Mouse (Mus musculus) heart, adult 2 months (tissue): ENCODE data around the gene Nfatc2ip. TPM values are rescaled to one million over a fixed set of nuclear protein-coding genes. Genes with fewer than 3 reads are reported as not detected.

ENCODE experiments used
- DNase-seq, 2 experiments: peaks; one replicate each; pipeline ENCODE4 v3.0.0; 2021
- H3K27ac ChIP-seq: fragments of 200-600 bp; 2 replicates; pipeline ENCODE4 v1.8.1; 2022
- H3K27me3 ChIP-seq: fragments of 200-500 bp; 2 replicates; pipeline ENCODE4 v1.6.1; 2012; ENCODE audit warnings: mild to moderate bottlenecking, low read length, inconsistent platforms, mixed read lengths; ENCODE audit not compliant: control insufficient read depth, insufficient read depth
- H3K36me3 ChIP-seq: fragments of 200-500 bp; 2 replicates; pipeline ENCODE4 v1.6.1; 2012; ENCODE audit warnings: low read length, inconsistent platforms; ENCODE audit not compliant: control insufficient read depth, insufficient read depth
- H3K4me1 ChIP-seq: fragments of 200-500 bp; 2 replicates; pipeline ENCODE4 v1.6.1; 2011; ENCODE audit warnings: low read length; ENCODE audit not compliant: control insufficient read depth, insufficient read depth
- H3K4me3 ChIP-seq: fragments of 200-600 bp; 2 replicates; pipeline ENCODE4 v1.8.1; 2022
- H3K79me2 ChIP-seq: fragments of 200-500 bp; replicated peaks from 2 replicates; pipeline ENCODE4 v1.6.1; 2012; ENCODE audit warnings: mild to moderate bottlenecking, inconsistent platforms, low read length, moderate library complexity, mixed read lengths; ENCODE audit not compliant: control insufficient read depth, insufficient read depth
- H3K9ac ChIP-seq: fragments of 200-500 bp; 2 replicates; pipeline ENCODE4 v1.6.1; 2012; ENCODE audit warnings: low read depth, mild to moderate bottlenecking, control low read depth, inconsistent platforms, low read length, mixed read lengths
- CTCF ChIP-seq: fragments of 200-600 bp; IDR thresholded peaks from 2 replicates; pipeline ENCODE4 v1.8.1; 2022; ENCODE audit warnings: antibody characterized with exemption, mild to moderate bottlenecking, moderate library complexity
- EP300 ChIP-seq: fragments of 200-500 bp; IDR thresholded peaks from 2 replicates; pipeline ENCODE4 v1.6.1; 2011; ENCODE audit warnings: low read depth, low read length, control low read depth; ENCODE audit not compliant: insufficient read depth
- POLR2A ChIP-seq: fragments of 200-500 bp; IDR thresholded peaks from 2 replicates; pipeline ENCODE4 v1.6.1; 2011; ENCODE audit warnings: mild to moderate bottlenecking, low read depth, low read length, control low read depth; ENCODE audit not compliant: insufficient read depth
- WGBS: fragments of 180-500 bp; shearing (Covaris S2); methylation state at CpG from one replicate; pipeline ENCODE4 v1.1.7; 2018; 5-methylcytosine and 5-hydroxymethylcytosine counted together
- intact Hi-C: fragments of 180-260 bp; cut with DNase I; formaldehyde crosslinking; loops from one replicate; pipeline ENCODE4 v1.15.1; 2025
- polyA plus RNA-seq: library from polyadenylated mRNA; depleted of rRNA; stranded (reverse); fragments of >200 nt; gene quantifications from 2 replicates; pipeline ENCODE4 v1.2.3, GENCODE M21; 2012
- total RNA-seq, 2 experiments: library from RNA; stranded (reverse); gene quantifications; 2 replicates each; pipeline ENCODE4 v1.2.3; 2021

The Nfatc2ip gene
- total and polyA plus RNA-seq, 3 experiments = 3.0 to 4.9 (median 4.0) TPM

- no peaks in the 10 kb centered on the region for H3K4me1 ChIP-seq
- WGBS = 43% methylated on average over 7 of the region's 7 CpGs
- intact Hi-C loops = no loop called here
- no peak overlapping the region for H3K4me3 ChIP-seq
- no peaks in the 10 kb centered on the region for H3K79me2 ChIP-seq
- no peaks in the 10 kb centered on the region for H3K27me3 ChIP-seq
- no peak for DNase-seq
- no peak overlapping the region for H3K27ac ChIP-seq
- H3K36me3 ChIP-seq = no peaks in the 10 kb centered on the region
- TF ChIP-seq POLR2A = no peak
- no peak for TF ChIP-seq CTCF
- TF ChIP-seq EP300 = no peak
- no peak overlapping the region for H3K9ac ChIP-seq
Measured at GRCm38 (mm10) chr7:126356793-126357591, 39.5 kb downstream of the Nfatc2ip start.

- DNase-seq = no peak
- no peaks in the 10 kb centered on the region for H3K4me1 ChIP-seq
- H3K4me3 ChIP-seq = no peak overlapping the region
- H3K27me3 ChIP-seq = no peaks in the 10 kb centered on the region
- H3K27ac ChIP-seq = no peak overlapping the region
- WGBS = 45% methylated on average over 5 of the region's 5 CpGs
- no peaks in the 10 kb centered on the region for H3K36me3 ChIP-seq
- H3K9ac ChIP-seq = no peak overlapping the region
- intact Hi-C loops = no loop called here
- H3K79me2 ChIP-seq = no peaks in the 10 kb centered on the region
- TF ChIP-seq EP300 = no peak
- TF ChIP-seq CTCF = no peak
- TF ChIP-seq POLR2A = no peak
Measured at GRCm38 (mm10) chr7:126355847-126356597, 40.5 kb downstream of the Nfatc2ip start.

- no peaks in the 10 kb centered on the region for H3K4me1 ChIP-seq
- H3K79me2 ChIP-seq = no peaks in the 10 kb centered on the region
- H3K9ac ChIP-seq = no peak overlapping the region
- no peak overlapping the region for H3K4me3 ChIP-seq
- intact Hi-C loops = no loop called here
- H3K27me3 ChIP-seq = no peaks in the 10 kb centered on the region
- WGBS = 47% methylated on average over 14 of the region's 14 CpGs
- DNase-seq = no peak
- no peak overlapping the region for H3K27ac ChIP-seq
- TF ChIP-seq EP300 (no peak), POLR2A (no peak), CTCF (no peak)
- H3K36me3 ChIP-seq = no peaks in the 10 kb centered on the region
Measured at GRCm38 (mm10) chr7:126354738-126355614, 41.6 kb downstream of the Nfatc2ip start.

- Histone ChIP-seq H3K79me2 (no peaks in the 10 kb centered on the region), H3K9ac (no peak overlapping the region), H3K27me3 (peaks cover 2% of the 10 kb centered on the region; the same call in 1 of the 2 replicates), H3K4me3 (no peak overlapping the region), H3K4me1 (no peaks in the 10 kb centered on the region), H3K27ac (no peak overlapping the region), H3K36me3 (no peaks in the 10 kb centered on the region)
- WGBS = 75% methylated on average over 3 of the region's 3 CpGs
- intact Hi-C loops = no loop called here
- TF ChIP-seq CTCF = no peak
- no peak for TF ChIP-seq POLR2A
- no peak for TF ChIP-seq EP300
- DNase-seq = no peak
Measured at GRCm38 (mm10) chr7:126353994-126354365, 42.6 kb downstream of the Nfatc2ip start.

- DNase-seq = no peak
- 74% methylated on average over 11 of the region's 11 CpGs for WGBS
- TF ChIP-seq EP300 (no peak), POLR2A (no peak), CTCF (no peak)
- no peaks in the 10 kb centered on the region for H3K36me3 ChIP-seq
- H3K79me2 ChIP-seq = no peaks in the 10 kb centered on the region
- intact Hi-C loops = no loop called here
- H3K27me3 ChIP-seq = peaks cover 2% of the 10 kb centered on the region; the same call in 1 of the 2 replicates
- no peak overlapping the region for H3K9ac ChIP-seq
- H3K27ac ChIP-seq = no peak overlapping the region
- no peaks in the 10 kb centered on the region for H3K4me1 ChIP-seq
- H3K4me3 ChIP-seq = no peak overlapping the region
Measured at GRCm38 (mm10) chr7:126353251-126353993, 43.1 kb downstream of the Nfatc2ip start.
